Mouse (Mus musculus) C2C12 (cell line): ENCODE measurements around the gene Cfdp1. TPM values are rescaled to one million over a fixed set of nuclear protein-coding genes. Genes with fewer than 3 reads are reported as not detected.

Source experiments
- H3K27me3 ChIP-seq: one replicate; pipeline ENCODE4 v1.6.1; 2011; ENCODE audit not compliant: control insufficient read depth, insufficient read depth, insufficient read length
- H3K36me3 ChIP-seq: one replicate; pipeline ENCODE4 v1.6.1; 2011; ENCODE audit not compliant: control insufficient read depth, insufficient read depth
- H3K4me3 ChIP-seq: one replicate; pipeline ENCODE4 v1.5.1; 2011; ENCODE audit warnings: mild to moderate bottlenecking, control low read depth; ENCODE audit not compliant: poor library complexity, insufficient read depth, severe bottlenecking
- H3K79me2 ChIP-seq: one replicate; pipeline ENCODE4 v1.6.1; 2011; ENCODE audit not compliant: control insufficient read depth, insufficient read depth
- H3K79me3 ChIP-seq: one replicate; pipeline ENCODE4 v1.6.1; 2011; ENCODE audit warnings: low read depth, control low read depth
- H3ac ChIP-seq: one replicate; pipeline ENCODE3; 2011; ENCODE audit warnings: low read depth; ENCODE audit not compliant: control insufficient read depth, insufficient read length
- CEBPB ChIP-seq: IDR thresholded peaks from one replicate; pipeline ENCODE4 v1.6.1; 2011; ENCODE audit warnings: low read depth, mild to moderate bottlenecking, control low read depth, moderate library complexity
- CTCF ChIP-seq: IDR thresholded peaks from one replicate; pipeline ENCODE4 v1.5.1; 2011; ENCODE audit not compliant: control insufficient read depth, insufficient read depth, insufficient read length
- FOSL1 ChIP-seq: IDR thresholded peaks from one replicate; pipeline ENCODE4 v1.8.0; 2011; ENCODE audit warnings: mild to moderate bottlenecking, low read length; ENCODE audit not compliant: poor library complexity, insufficient read depth, severe bottlenecking
- MAX ChIP-seq: IDR thresholded peaks from one replicate; pipeline ENCODE4 v1.6.1; 2011; ENCODE audit warnings: mild to moderate bottlenecking, control low read depth
- MYOD1 ChIP-seq: IDR thresholded peaks from one replicate; pipeline ENCODE4 v1.6.1; 2011; ENCODE audit warnings: low read depth; ENCODE audit not compliant: control insufficient read depth, insufficient read length
- MYOG ChIP-seq: IDR thresholded peaks from one replicate; pipeline ENCODE4 v1.6.1; 2011; ENCODE audit not compliant: control insufficient read depth, insufficient read length; ENCODE audit errors: extremely low read depth
- USF1 ChIP-seq: IDR thresholded peaks from one replicate; pipeline ENCODE4 v1.6.1; 2011; ENCODE audit warnings: low read depth, mild to moderate bottlenecking, control low read depth, moderate library complexity
- polyA plus RNA-seq: library from polyadenylated mRNA; unstranded; fragments of >200 nt; fragmentation: generic; extraction: Trizol; gene quantifications from one replicate; pipeline ENCODE4 v1.2.1, GENCODE M21; 2012; ENCODE audit warnings: missing spikeins

Gene Cfdp1
- polyA plus RNA-seq, 1 experiment = 58.8 TPM

DNA sequence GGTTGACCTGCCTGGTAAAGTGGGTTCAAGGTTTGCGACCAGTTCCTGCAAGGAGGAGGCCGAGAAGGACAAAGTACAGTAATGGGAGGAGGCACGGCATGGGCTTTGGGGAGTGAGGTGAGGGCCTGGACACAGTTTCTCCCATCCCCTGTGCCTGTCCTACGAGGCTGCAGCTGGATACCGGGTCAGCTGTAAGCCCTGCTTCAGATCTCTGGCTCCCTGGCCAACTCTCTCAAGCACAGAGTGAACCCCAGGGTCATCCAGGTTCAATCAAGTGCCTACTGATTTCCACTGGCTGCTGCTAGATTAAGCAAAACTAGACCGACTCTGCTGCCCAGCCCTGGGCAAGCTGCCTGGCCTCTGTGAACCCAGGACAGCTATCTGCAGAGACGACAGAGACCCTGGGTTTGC is 113.8 kb downstream of the Cfdp1 start:
- H3ac ChIP-seq = no peak overlapping the region
- H3K36me3 ChIP-seq = peaks cover 14% of the 10 kb centered on the region
- TF ChIP-seq USF1 = no peak
- no peak for TF ChIP-seq MAX
- peaks cover 79% of the 10 kb centered on the region for H3K79me3 ChIP-seq
- H3K79me2 ChIP-seq = peaks cover 94% of the 10 kb centered on the region
- H3K27me3 ChIP-seq = no peaks in the 10 kb centered on the region
- H3K4me3 ChIP-seq = no peak overlapping the region

DNA sequence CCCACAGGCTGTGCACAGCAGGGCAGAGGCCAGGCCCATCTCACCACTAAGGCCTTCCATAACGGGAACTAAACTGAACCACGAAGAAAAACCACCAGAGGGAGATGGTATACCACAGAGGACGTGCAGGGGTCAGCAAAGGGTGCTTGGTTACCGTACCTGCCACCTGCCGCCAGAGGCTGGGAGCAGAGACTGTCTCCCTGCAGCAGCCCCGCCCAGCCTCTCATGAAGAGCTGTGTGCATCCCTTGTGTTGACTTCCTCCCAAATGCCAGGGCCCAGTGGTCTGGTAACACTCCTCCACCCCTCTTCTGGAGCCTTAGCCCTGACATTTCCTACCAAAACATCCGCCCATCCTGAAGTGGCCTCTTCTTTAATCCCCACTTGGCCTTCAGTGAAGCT is 114.5 kb downstream of the Cfdp1 start:
- H3K4me3 ChIP-seq = no peak overlapping the region
- no peaks in the 10 kb centered on the region for H3K27me3 ChIP-seq
- no peak overlapping the region for H3ac ChIP-seq
- TF ChIP-seq MYOD1 (no peak), MYOG (no peak), FOSL1 (no peak), MAX (no peak), CEBPB (no peak), CTCF (no peak), USF1 (no peak)
- peaks cover 14% of the 10 kb centered on the region for H3K36me3 ChIP-seq
- H3K79me3 ChIP-seq = peaks cover 86% of the 10 kb centered on the region
- H3K79me2 ChIP-seq = peaks cover 100% of the 10 kb centered on the region

DNA sequence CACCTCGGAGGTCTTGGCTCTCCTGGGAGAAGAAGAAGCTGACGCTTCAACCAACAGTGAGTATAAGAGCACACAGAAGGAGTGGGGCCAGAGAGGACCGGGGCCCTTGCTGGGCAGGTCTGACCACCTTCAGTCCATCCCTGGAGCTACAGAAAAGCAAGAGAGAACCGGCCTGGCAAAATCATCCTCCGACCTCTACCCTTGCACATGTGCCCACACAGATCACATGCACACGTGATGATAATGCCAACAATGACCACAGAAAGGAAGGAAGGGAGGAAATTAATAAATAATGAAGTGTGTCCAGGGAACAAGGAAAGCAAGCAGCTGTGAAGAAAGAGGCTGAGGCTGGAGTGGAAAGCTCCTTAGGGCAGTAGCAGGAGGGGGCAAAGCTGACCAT is 115.2 kb downstream of the Cfdp1 start:
- Histone ChIP-seq H3K36me3 (peaks cover 14% of the 10 kb centered on the region), H3K79me2 (peaks cover 100% of the 10 kb centered on the region), H3ac (no peak overlapping the region), H3K79me3 (peaks cover 93% of the 10 kb centered on the region), H3K27me3 (no peaks in the 10 kb centered on the region), H3K4me3 (no peak overlapping the region)
- no peak for TF ChIP-seq FOSL1
- peak; percentile 36 for TF ChIP-seq USF1
- TF ChIP-seq CTCF = no peak

DNA sequence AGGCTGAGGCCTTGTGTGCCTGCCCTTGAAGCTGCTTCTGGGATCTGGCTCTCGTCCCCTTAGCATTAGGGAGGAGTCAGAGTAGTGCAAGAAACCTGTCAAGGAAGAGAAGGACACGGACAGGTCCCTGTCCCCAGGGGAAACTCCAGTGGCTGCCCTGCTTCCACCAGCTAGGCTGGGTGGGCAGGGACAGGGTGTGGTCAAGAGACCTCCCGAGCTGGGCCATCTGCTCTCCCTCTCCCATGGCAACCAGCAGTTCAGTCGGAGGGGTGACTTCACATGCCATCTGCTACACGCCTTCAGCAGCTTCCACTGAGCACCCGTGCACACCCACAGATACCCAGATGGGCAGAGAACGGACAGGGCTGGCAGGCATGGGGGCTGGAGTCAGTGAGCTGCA is 117.8 kb downstream of the Cfdp1 start:
- H3K79me3 ChIP-seq = peaks cover 94% of the 10 kb centered on the region
- H3ac ChIP-seq = peak overlapping the region; percentile 37
- H3K79me2 ChIP-seq = peaks cover 100% of the 10 kb centered on the region
- TF ChIP-seq MYOG (no peak), CTCF (no peak), CEBPB (no peak), USF1 (no peak), MYOD1 (no peak), FOSL1 (no peak), MAX (no peak)
- H3K27me3 ChIP-seq = no peaks in the 10 kb centered on the region
- H3K4me3 ChIP-seq = no peak overlapping the region
- peaks cover 14% of the 10 kb centered on the region for H3K36me3 ChIP-seq

DNA sequence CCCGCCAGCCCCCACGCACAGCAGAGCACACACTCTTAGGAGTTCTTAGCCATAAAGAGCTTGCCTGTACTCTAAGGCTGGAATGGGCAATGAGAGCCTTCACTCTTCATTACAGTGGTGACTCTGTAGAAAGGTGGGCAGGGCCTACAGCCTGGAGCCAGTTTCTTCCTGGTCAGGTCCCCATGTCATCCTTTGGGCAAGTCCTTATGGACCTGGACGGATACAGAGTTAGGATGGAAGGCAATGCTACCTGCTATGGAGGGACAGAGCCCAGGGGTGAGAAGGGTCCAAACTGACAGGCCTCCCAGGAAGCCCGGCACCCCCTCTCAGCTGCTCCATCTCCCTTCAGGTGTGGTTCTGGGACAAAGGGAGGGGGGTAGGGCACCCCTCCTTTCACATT is 118.3 kb downstream of the Cfdp1 start:
- H3K4me3 ChIP-seq = no peak overlapping the region
- peaks cover 13% of the 10 kb centered on the region for H3K36me3 ChIP-seq
- TF ChIP-seq CTCF (no peak), CEBPB (no peak), USF1 (no peak), MYOG (no peak), MYOD1 (no peak), MAX (no peak), FOSL1 (no peak)
- peaks cover 100% of the 10 kb centered on the region for H3K79me2 ChIP-seq
- H3K27me3 ChIP-seq = no peaks in the 10 kb centered on the region
- no peak overlapping the region for H3ac ChIP-seq
- peaks cover 94% of the 10 kb centered on the region for H3K79me3 ChIP-seq

DNA sequence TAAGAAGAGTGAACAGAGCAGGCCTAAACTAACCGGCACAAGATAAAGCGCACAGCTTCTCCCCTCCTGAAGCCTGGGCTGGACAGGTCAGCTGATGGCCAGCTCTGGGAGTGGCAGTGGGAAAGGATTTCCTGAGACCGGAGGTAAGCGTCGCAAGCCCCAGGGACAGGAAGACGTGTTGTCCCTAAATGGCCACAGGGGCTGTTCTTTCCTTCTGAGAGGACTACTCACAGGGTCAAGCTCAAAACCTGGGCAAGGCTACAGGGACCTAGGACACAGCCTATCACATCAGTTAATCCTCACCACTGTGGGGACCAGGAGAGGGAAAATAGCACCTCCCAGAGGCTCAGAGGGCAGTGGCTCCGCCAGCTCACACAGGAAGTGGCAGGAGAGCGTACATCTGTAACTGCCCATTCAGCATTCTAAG is 118.7 kb downstream of the Cfdp1 start:
- H3K4me3 ChIP-seq = no peak overlapping the region
- H3K27me3 ChIP-seq = no peaks in the 10 kb centered on the region
- H3K36me3 ChIP-seq = peaks cover 9% of the 10 kb centered on the region
- no peak overlapping the region for H3ac ChIP-seq
- TF ChIP-seq CEBPB (no peak), CTCF (no peak), FOSL1 (no peak), MYOG (no peak), MAX (no peak), USF1 (no peak), MYOD1 (no peak)
- peaks cover 94% of the 10 kb centered on the region for H3K79me3 ChIP-seq
- peaks cover 100% of the 10 kb centered on the region for H3K79me2 ChIP-seq
